ENCODE assay signal across 8 mouse cellular contexts in genomic region chr11:98872040-98872439, GRCm38 (mm10). TPM values are rescaled to one million over a fixed set of nuclear protein-coding genes. Genes with fewer than 3 reads are reported as not detected.
DNase-seq lines count a peak whose midpoint lies in the region; ATAC-seq and TF ChIP-seq lines count a peak whose summit lies in the region.
"Had no signal": no experiment of that assay in that cellular context is flagged by ENCODE, and none has a peak within 500 bp of the region (broad histone marks: within the 10 kb centered on the region; RNA-seq: fewer than 3 reads in every experiment).

No protein-coding gene starts in this region.

- intact Hi-C loops in left cerebral cortex, adult 2 months (cut with DNase I) = no loop called here

- TF ChIP-seq EP300 in stomach, postnatal 0 days (optimal IDR thresholded peaks at IDR 0.05) = no peak

- H3K9me3 ChIP-seq in midbrain, embryonic 13.5 days = no peaks in the 10 kb centered on the region
- no peaks in the 10 kb centered on the region for H3K9me3 ChIP-seq in midbrain, embryonic 15.5 days
- H3K9me3 ChIP-seq in stomach, postnatal 0 days (ENCODE audit: control insufficient read depth, low read length) = no peaks in the 10 kb centered on the region

- no peak for ATAC-seq in midbrain, embryonic 13.5 days
- no peak for ATAC-seq in midbrain, embryonic 15.5 days (replicated peaks)
- ATAC-seq in stomach, postnatal 0 days (ENCODE audit: low FRiP score, low TSS enrichment) = no peak

- H3K36me3 ChIP-seq in midbrain, embryonic 13.5 days = peaks cover 34% of the 10 kb centered on the region
- H3K36me3 ChIP-seq in midbrain, embryonic 15.5 days (replicated peaks) = peaks cover 18% of the 10 kb centered on the region; the same call in 1 of the 2 replicates
- H3K36me3 ChIP-seq in stomach, postnatal 0 days (ENCODE audit: control insufficient read depth, insufficient read depth, low read length) = peaks cover 8% of the 10 kb centered on the region

- H3K4me2 ChIP-seq in midbrain, embryonic 13.5 days (replicated peaks) = no peak overlapping the region
- no peak overlapping the region for H3K4me2 ChIP-seq in midbrain, embryonic 15.5 days
- no peak overlapping the region for H3K4me2 ChIP-seq in stomach, postnatal 0 days (replicated peaks; ENCODE audit: low read depth)

- peak; percentile 57 to 69 for DNase-seq in heart, adult 18-20 months
- DNase-seq in left cerebral cortex, adult 2 months (ENCODE audit: extremely low spot score in 1 of 2, low spot score in 2 of 2) = peak; percentile 55 to 60
- peak; percentile 12 for DNase-seq in stomach, postnatal 0 days (ENCODE audit: low spot score)
- DNase-seq in kidney, postnatal 25 days = no peak
- no peak for DNase-seq in urinary bladder, adult 18-20 months (ENCODE audit: low spot score in 2 of 2)

- peaks cover 18% of the 10 kb centered on the region for H3K4me1 ChIP-seq in midbrain, embryonic 13.5 days (replicated peaks)
- H3K4me1 ChIP-seq in midbrain, embryonic 15.5 days = peaks cover 14% of the 10 kb centered on the region; the same call in 1 of the 2 replicates
- H3K4me1 ChIP-seq in stomach, postnatal 0 days (replicated peaks; ENCODE audit: control insufficient read depth, insufficient read depth) = no peaks in the 10 kb centered on the region

- TF ChIP-seq CTCF in left cerebral cortex, adult 2 months (IDR thresholded peaks at IDR 0.05) = no peak
- no peak for TF ChIP-seq CTCF in stomach, postnatal 0 days (IDR thresholded peaks at IDR 0.05; ENCODE audit: low read depth)

- H3K4me3 ChIP-seq in midbrain, embryonic 13.5 days (replicated peaks) = no peak overlapping the region
- no peak overlapping the region for H3K4me3 ChIP-seq in midbrain, embryonic 15.5 days
- H3K4me3 ChIP-seq in left cerebral cortex, adult 2 months = 0 out of 2 replicates have a peak overlapping the region, but pooled peaks have one; percentile 19
- H3K4me3 ChIP-seq in stomach, postnatal 0 days (ENCODE audit: low read depth, low read length) = no peak overlapping the region

- 0 out of 2 replicates have a peak overlapping the region, but pooled peaks have one; percentile 16 for H3K27ac ChIP-seq in midbrain, embryonic 13.5 days
- H3K27ac ChIP-seq in midbrain, embryonic 15.5 days = no peak overlapping the region
- H3K27ac ChIP-seq in left cerebral cortex, adult 2 months = peak overlapping the region; percentile 95
- H3K27ac ChIP-seq in stomach, postnatal 0 days (replicated peaks) = peak overlapping the region; percentile 53; the same call in 1 of the 2 replicates
- H3K27ac ChIP-seq: kidney, postnatal 0 days had no signal

- no peaks in the 10 kb centered on the region for H3K27me3 ChIP-seq in midbrain, embryonic 13.5 days
- no peaks in the 10 kb centered on the region for H3K27me3 ChIP-seq in midbrain, embryonic 15.5 days (replicated peaks)
- H3K27me3 ChIP-seq in stomach, postnatal 0 days (ENCODE audit: control insufficient read depth, insufficient read depth, low read length) = no peaks in the 10 kb centered on the region

- no peak overlapping the region for H3K9ac ChIP-seq in midbrain, embryonic 13.5 days (replicated peaks)
- H3K9ac ChIP-seq in midbrain, embryonic 15.5 days = no peak overlapping the region
- H3K9ac ChIP-seq in stomach, postnatal 0 days (ENCODE audit: low read length) = no peak overlapping the region

- 65% methylated on average over 4 of the region's 4 CpGs for WGBS in midbrain, embryonic 13.5 days
- 55% methylated on average over 4 of the region's 4 CpGs for WGBS in midbrain, embryonic 15.5 days
- WGBS in stomach, postnatal 0 days = 76% methylated on average over 4 of the region's 4 CpGs

RNA-seq across cellular contexts. Expression of gene Wipf2, which starts 8.6 kb away (rescaled TPM):
- polyA plus RNA-seq in midbrain, embryonic 13.5 days (2015; fragmentation: Nextera tagmentation; extraction: Ambion mirVana) = 4.9 and 5.2 TPM in 2 replicates
- polyA plus RNA-seq in midbrain, embryonic 15.5 days (2015; fragmentation: Nextera tagmentation; extraction: Ambion mirVana) = 4.9 and 5.3 TPM in 2 replicates
- total RNA-seq in heart, adult 18-20 months (2021) = 10 to 100 TPM in 1 of 2 experiments, 1 to 10 TPM in 1; 7.3 to 10.1 TPM
- 10 to 100 TPM; 72.7 to 73.9 TPM for total RNA-seq in left cerebral cortex, adult 2 months (2021)
- 4.9 and 5.3 TPM in 2 replicates for polyA plus RNA-seq in stomach, postnatal 0 days (2015; fragmentation: Nextera tagmentation; extraction: Ambion mirVana)

RNA-seq across cellular contexts. Expression of gene Rapgefl1, which starts 35.5 kb away (rescaled TPM):
- 4.7 and 5.8 TPM in 2 replicates for polyA plus RNA-seq in midbrain, embryonic 13.5 days (2015; fragmentation: Nextera tagmentation; extraction: Ambion mirVana)
- 9.1 and 9.2 TPM in 2 replicates for polyA plus RNA-seq in midbrain, embryonic 15.5 days (2015; fragmentation: Nextera tagmentation; extraction: Ambion mirVana)
- total RNA-seq in heart, adult 18-20 months (2021) = under 1 TPM; 0.72 to 0.82 TPM
- total RNA-seq in left cerebral cortex, adult 2 months (2021) = 100 to 1,000 TPM; 144 to 153 TPM
- polyA plus RNA-seq in stomach, postnatal 0 days (2015; fragmentation: Nextera tagmentation; extraction: Ambion mirVana) = 6.9 and 7.7 TPM in 2 replicates

RNA-seq across cellular contexts. Expression of gene Cdc6, which starts 35.6 kb away (rescaled TPM):
- 10.6 and 11.3 TPM in 2 replicates for polyA plus RNA-seq in midbrain, embryonic 13.5 days (2015; fragmentation: Nextera tagmentation; extraction: Ambion mirVana)
- 3.9 and 4.2 TPM in 2 replicates for polyA plus RNA-seq in midbrain, embryonic 15.5 days (2015; fragmentation: Nextera tagmentation; extraction: Ambion mirVana)
- under 1 TPM; 0.40 to 0.41 TPM for total RNA-seq in heart, adult 18-20 months (2021)
- total RNA-seq in left cerebral cortex, adult 2 months (2021) = under 1 TPM; 0.35 to 0.36 TPM
- 6.6 and 7.0 TPM in 2 replicates for polyA plus RNA-seq in stomach, postnatal 0 days (2015; fragmentation: Nextera tagmentation; extraction: Ambion mirVana)

RNA-seq across cellular contexts. Expression of gene Rara, which starts 55.6 kb away (rescaled TPM):
- polyA plus RNA-seq in midbrain, embryonic 13.5 days (2015; fragmentation: Nextera tagmentation; extraction: Ambion mirVana) = 7.5 and 9.1 TPM in 2 replicates
- polyA plus RNA-seq in midbrain, embryonic 15.5 days (2015; fragmentation: Nextera tagmentation; extraction: Ambion mirVana) = 9.7 and 10.5 TPM in 2 replicates
- total RNA-seq in heart, adult 18-20 months (2021) = 10 to 100 TPM in 1 of 2 experiments, 1 to 10 TPM in 1; 8.7 to 10.1 TPM
- total RNA-seq in left cerebral cortex, adult 2 months (2021) = 10 to 100 TPM; 14.0 to 18.7 TPM
- 20.1 and 25.9 TPM in 2 replicates for polyA plus RNA-seq in stomach, postnatal 0 days (2015; fragmentation: Nextera tagmentation; extraction: Ambion mirVana)

Comparison
In these comparisons a context has a peak if more than half of its experiments do, and no peak if none do; other contexts are left out.
1. DNase-seq: peak in heart, adult 18-20 months (2 of 2), left cerebral cortex, adult 2 months (2 of 2) and stomach, postnatal 0 days (single experiment); none in kidney, postnatal 25 days (0 of 2) and urinary bladder, adult 18-20 months (0 of 2).